Mouse (Mus musculus): ENCODE measurements around the gene Gm10272. TPM values are rescaled to one million over a fixed set of nuclear protein-coding genes. Genes with fewer than 3 reads are reported as not detected.
"Not testable (repeated sequence)": the region's sequence is repeated elsewhere in the genome, so short reads cannot be mapped to it uniquely, and the experiment has no call there.

Gene Gm10272
- polyA plus RNA-seq, 1 experiment = not detected

- peaks cover 8% of the 10 kb centered on the region; the same call in 1 of the 2 replicates for H3K4me1 ChIP-seq (ENCODE audit: control insufficient read depth, insufficient read depth, insufficient read length)
- H3K36me3 ChIP-seq (ENCODE audit: control insufficient read depth, insufficient read depth, low read length) = no peaks in the 10 kb centered on the region
- DNase-seq (ENCODE audit: low read depth in 1 of 2, low spot score in 2 of 2) = peak; percentile 18 to 55
- peaks cover 6% of the 10 kb centered on the region; the same call in 1 of the 2 replicates for H3K27me3 ChIP-seq (ENCODE audit: control insufficient read depth, insufficient read depth, low read length)
- TF ChIP-seq POLR2A (IDR thresholded peaks at IDR 0.05; ENCODE audit: low read depth, low read length) (no peak), CTCF (IDR thresholded peaks at IDR 0.05; ENCODE audit: extremely low read depth, insufficient read depth, insufficient read length, insufficient replicate concordance) (no peak)
- no peak overlapping the region for H3K27ac ChIP-seq (ENCODE audit: insufficient read depth, low read length)
- no peak overlapping the region for H3K4me3 ChIP-seq (ENCODE audit: extremely low read depth, insufficient read depth, insufficient read length)
- WGBS = 35% methylated on average over 13 of the region's 13 CpGs
These were observed 32.7 kb upstream of the Gm10272 start for GRCm38 (mm10) chr10:77673765-77674164.

- H3K27me3 ChIP-seq (ENCODE audit: control insufficient read depth, insufficient read depth, low read length) = peaks cover 6% of the 10 kb centered on the region; the same call in 1 of the 2 replicates
- H3K4me3 ChIP-seq (ENCODE audit: extremely low read depth, insufficient read depth, insufficient read length) = no peak overlapping the region
- WGBS = 2% methylated on average over 35 of the region's 35 CpGs
These were observed 28.9 kb upstream of the Gm10272 start for GRCm38 (mm10) chr10:77677562-77677961.

GRCm38 (mm10) chr10:77682994-77683393 lies 23.4 kb upstream of the Gm10272 start:
- Histone ChIP-seq H3K4me1 (ENCODE audit: control insufficient read depth, insufficient read depth, insufficient read length) (no peaks in the 10 kb centered on the region), H3K27ac (ENCODE audit: insufficient read depth, low read length) (no peak overlapping the region), H3K27me3 (ENCODE audit: control insufficient read depth, insufficient read depth, low read length) (peaks cover 2% of the 10 kb centered on the region; the same call in 1 of the 2 replicates), H3K36me3 (ENCODE audit: control insufficient read depth, insufficient read depth, low read length) (no peaks in the 10 kb centered on the region), H3K4me3 (ENCODE audit: extremely low read depth, insufficient read depth, insufficient read length) (no peak overlapping the region)
- 79% methylated on average over 7 of the region's 7 CpGs for WGBS
- TF ChIP-seq CTCF (IDR thresholded peaks at IDR 0.05; ENCODE audit: extremely low read depth, insufficient read depth, insufficient read length, insufficient replicate concordance) = no peak
- TF ChIP-seq POLR2A (IDR thresholded peaks at IDR 0.05; ENCODE audit: low read depth, low read length) = no peak
- DNase-seq (ENCODE audit: low read depth in 1 of 2, low spot score in 2 of 2) = no peak

More at GRCm38 (mm10) chr10:77677562-77677961, 28.9 kb upstream of the Gm10272 start:
- peaks cover 8% of the 10 kb centered on the region; the same call in 1 of the 2 replicates for H3K4me1 ChIP-seq (ENCODE audit: control insufficient read depth, insufficient read depth, insufficient read length)
- no peak overlapping the region for H3K27ac ChIP-seq (ENCODE audit: insufficient read depth, low read length)
- H3K36me3 ChIP-seq (ENCODE audit: control insufficient read depth, insufficient read depth, low read length) = no peaks in the 10 kb centered on the region
- DNase-seq (ENCODE audit: low read depth in 1 of 2, low spot score in 2 of 2) = no peak
- TF ChIP-seq CTCF (IDR thresholded peaks at IDR 0.05; ENCODE audit: extremely low read depth, insufficient read depth, insufficient read length, insufficient replicate concordance) = no peak

GRCm38 (mm10) chr10:77684181-77684580 lies 22.2 kb upstream of the Gm10272 start:
- 30% methylated on average over 8 of the region's 8 CpGs for WGBS
- Histone ChIP-seq H3K27ac (ENCODE audit: insufficient read depth, low read length) (no peak overlapping the region), H3K4me3 (ENCODE audit: extremely low read depth, insufficient read depth, insufficient read length) (no peak overlapping the region), H3K27me3 (ENCODE audit: control insufficient read depth, insufficient read depth, low read length) (peaks cover 2% of the 10 kb centered on the region; the same call in 1 of the 2 replicates), H3K4me1 (ENCODE audit: control insufficient read depth, insufficient read depth, insufficient read length) (no peaks in the 10 kb centered on the region), H3K36me3 (ENCODE audit: control insufficient read depth, insufficient read depth, low read length) (no peaks in the 10 kb centered on the region)
- no peak for DNase-seq (ENCODE audit: low read depth in 1 of 2, low spot score in 2 of 2)
- TF ChIP-seq POLR2A (IDR thresholded peaks at IDR 0.05; ENCODE audit: low read depth, low read length) = no peak
- TF ChIP-seq CTCF (IDR thresholded peaks at IDR 0.05; ENCODE audit: extremely low read depth, insufficient read depth, insufficient read length, insufficient replicate concordance) = no peak

- Histone ChIP-seq H3K27ac (ENCODE audit: insufficient read depth, low read length) (no peak within 1 kb of the TSS), H3K4me1 (ENCODE audit: control insufficient read depth, insufficient read depth, insufficient read length) (no peaks in the 10 kb centered on the region), H3K27me3 (ENCODE audit: control insufficient read depth, insufficient read depth, low read length) (peaks cover 2% of the 10 kb centered on the region; the same call in 1 of the 2 replicates), H3K4me3 (ENCODE audit: extremely low read depth, insufficient read depth, insufficient read length) (no peak within 1 kb of the TSS), H3K36me3 (ENCODE audit: control insufficient read depth, insufficient read depth, low read length) (no peaks in the 10 kb centered on the region)
- 17% methylated on average over 22 of the region's 22 CpGs for WGBS
- TF ChIP-seq CTCF (IDR thresholded peaks at IDR 0.05; ENCODE audit: extremely low read depth, insufficient read depth, insufficient read length, insufficient replicate concordance) (no peak), POLR2A (IDR thresholded peaks at IDR 0.05; ENCODE audit: low read depth, low read length) (no peak)
- no peak for DNase-seq (ENCODE audit: low read depth in 1 of 2, low spot score in 2 of 2)
These were observed 20.3 kb upstream of the Gm10272 start, which contains the start of gene Tspear for GRCm38 (mm10) chr10:77685895-77686664. TSS of gene Tspear (plus strand) at chr10:77686569.

GRCm38 (mm10) chr10:77687021-77687420 lies 19.4 kb upstream of the Gm10272 start:
- no peak overlapping the region for H3K27ac ChIP-seq (ENCODE audit: insufficient read depth, low read length)
- no peak for DNase-seq (ENCODE audit: low read depth in 1 of 2, low spot score in 2 of 2)
- TF ChIP-seq CTCF (IDR thresholded peaks at IDR 0.05; ENCODE audit: extremely low read depth, insufficient read depth, insufficient read length, insufficient replicate concordance) = no peak
- no peak for TF ChIP-seq POLR2A (IDR thresholded peaks at IDR 0.05; ENCODE audit: low read depth, low read length)
- no peaks in the 10 kb centered on the region for H3K4me1 ChIP-seq (ENCODE audit: control insufficient read depth, insufficient read depth, insufficient read length)
- H3K4me3 ChIP-seq (ENCODE audit: extremely low read depth, insufficient read depth, insufficient read length) = no peak overlapping the region
- peaks cover 2% of the 10 kb centered on the region; the same call in 1 of the 2 replicates for H3K27me3 ChIP-seq (ENCODE audit: control insufficient read depth, insufficient read depth, low read length)
- H3K36me3 ChIP-seq (ENCODE audit: control insufficient read depth, insufficient read depth, low read length) = no peaks in the 10 kb centered on the region
- whole genome bisulfite sequencing = 53% methylated on average over 10 of the region's 10 CpGs

GRCm38 (mm10) chr10:77690356-77690807 lies 16.0 kb upstream of the Gm10272 start, which contains the start of gene Gm19402:
TSS of gene Gm19402 (minus strand) at chr10:77690757.
- not testable (repeated sequence) for H3K36me3 ChIP-seq (ENCODE audit: control insufficient read depth, insufficient read depth, low read length); H3K4me1 ChIP-seq (ENCODE audit: control insufficient read depth, insufficient read depth, insufficient read length); DNase-seq (ENCODE audit: low read depth in 1 of 2, low spot score in 2 of 2); H3K27ac ChIP-seq (ENCODE audit: insufficient read depth, low read length); H3K27me3 ChIP-seq (ENCODE audit: control insufficient read depth, insufficient read depth, low read length); H3K4me3 ChIP-seq (ENCODE audit: extremely low read depth, insufficient read depth, insufficient read length)
- whole genome bisulfite sequencing = 52% methylated on average over 3 of the region's 3 CpGs
